Mouse (Mus musculus): ENCODE results near the gene Slc13a5.

Slc13a5 gene

DNA sequence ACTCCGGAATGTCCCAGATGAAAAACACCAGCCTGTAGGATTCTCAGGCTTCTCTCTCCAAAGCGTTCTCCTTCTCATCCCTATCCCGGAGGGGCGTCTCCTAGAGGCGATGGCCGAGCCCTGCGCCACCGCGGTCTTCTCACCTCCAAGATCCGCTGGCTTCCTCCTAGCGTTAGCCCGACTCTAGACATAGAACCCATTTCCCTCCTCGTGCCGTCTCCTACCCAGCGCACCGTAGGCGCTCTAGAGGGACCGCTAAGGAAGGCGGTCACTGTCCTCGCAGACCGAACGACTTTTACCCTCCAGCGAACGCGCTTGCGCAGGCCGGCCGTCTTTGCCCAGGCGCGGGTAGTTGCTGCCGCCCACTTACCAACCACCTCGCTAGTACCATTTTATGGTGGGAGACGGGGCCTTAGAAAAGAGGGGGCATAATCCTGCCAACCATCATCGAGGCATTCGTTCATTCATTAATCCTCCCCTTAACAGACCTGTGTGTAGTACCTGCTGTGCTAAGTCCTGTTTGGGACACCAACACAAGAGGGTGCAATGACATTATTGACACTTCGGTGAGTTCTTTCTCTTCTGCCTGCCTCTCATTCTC, at the start of gene Slc13a5:
TSS of gene Slc13a5 (minus strand) at position 263 of the 601 bp plus-strand sequence.
- peak; percentile 23 to 35 for DNase-seq

- DNase-seq, result peak in 1 of 2 experiments; percentile 15
Observed at GRCm38 (mm10) chr11:72314151-72314895, 47.3 kb upstream of the Slc13a5 start, which contains the start of gene Fbxo39. Fbxo39 (plus strand) TSS chr11:72314444.

DNA sequence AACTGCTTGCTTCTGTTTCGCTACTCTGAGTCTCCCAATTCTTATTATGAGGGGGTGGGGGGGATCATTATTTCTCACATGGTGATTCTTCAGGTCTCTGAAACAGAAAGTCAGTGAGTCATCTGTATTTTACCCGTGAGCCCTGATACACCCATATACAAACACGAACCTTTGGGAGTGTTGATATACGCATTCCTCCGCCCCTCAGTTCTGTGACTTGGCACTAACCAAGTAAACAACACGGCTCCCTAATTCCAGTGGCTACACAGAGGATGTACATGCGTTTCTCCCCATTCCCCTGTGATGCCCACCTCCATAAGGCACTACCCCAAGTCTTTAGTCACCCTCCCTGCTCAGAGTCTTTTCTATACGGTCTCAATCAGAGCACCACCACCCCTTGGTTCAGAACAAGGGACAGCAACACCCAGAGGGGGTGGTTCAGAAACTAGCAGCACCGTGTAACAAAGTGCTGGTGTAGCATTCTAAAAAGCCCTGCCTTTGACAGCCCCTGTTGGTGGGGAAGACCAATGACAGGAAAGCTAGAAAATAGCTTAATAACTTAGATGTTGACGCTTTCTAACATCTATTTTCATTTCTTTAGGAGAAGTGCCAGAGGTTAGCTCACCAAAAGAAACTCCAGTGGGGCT, 44.5 kb upstream of the Slc13a5 start:
- DNase-seq, result no peak

- DNase-seq, result no peak
Observed at GRCm38 (mm10) chr11:72310491-72310890, 43.5 kb upstream of the Slc13a5 start.

DNA sequence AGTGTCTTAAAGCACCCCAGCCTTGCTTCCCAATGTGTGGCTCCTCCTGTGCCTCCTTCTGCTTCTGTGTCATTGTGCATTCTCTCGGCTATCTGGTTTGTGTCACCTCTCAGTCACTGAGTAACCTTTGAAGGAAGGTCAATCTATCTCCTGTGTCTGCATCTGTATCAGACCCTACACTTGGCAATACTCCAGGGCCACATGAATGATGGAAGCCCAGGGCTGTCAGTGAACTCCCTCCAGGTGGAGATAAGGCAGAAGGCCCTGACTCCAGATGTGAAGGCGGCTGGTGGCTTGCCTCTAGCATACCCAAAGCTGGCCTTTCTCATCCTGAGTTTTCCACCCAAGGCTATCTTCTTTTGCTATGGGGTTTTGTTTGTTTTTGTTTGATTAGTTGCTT, 42.0 kb upstream of the Slc13a5 start:
- no peak for DNase-seq

DNA sequence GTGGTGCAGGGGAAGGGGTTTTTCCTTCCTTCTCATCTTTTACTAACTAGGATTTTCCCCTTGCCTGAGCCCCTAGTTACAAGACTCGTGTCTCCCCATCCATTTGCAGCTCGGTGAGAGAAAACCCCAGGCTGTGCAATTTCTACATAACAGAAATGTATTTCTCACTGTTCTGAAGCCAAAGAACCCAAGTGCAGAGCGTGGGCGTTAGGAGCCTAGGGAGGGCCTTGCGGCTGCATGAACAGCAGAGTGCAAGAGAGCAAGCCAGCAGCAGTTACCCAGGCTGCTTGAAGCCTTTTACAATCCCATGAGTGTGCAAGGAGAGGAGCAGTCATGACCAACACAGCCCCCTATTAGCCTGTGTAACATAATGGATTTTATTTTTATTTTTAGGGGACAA, 40.4 kb upstream of the Slc13a5 start:
- DNase-seq, result no peak

- peak; percentile 73 to 83 for DNase-seq
Observed at GRCm38 (mm10) chr11:72302230-72302629, 35.2 kb upstream of the Slc13a5 start.

- peak in 1 of 2 experiments; percentile 6 for DNase-seq
Observed at GRCm38 (mm10) chr11:72301334-72301733, 34.3 kb upstream of the Slc13a5 start, which contains the start of gene Xaf1. Xaf1 (plus strand) TSS chr11:72301629.

DNA sequence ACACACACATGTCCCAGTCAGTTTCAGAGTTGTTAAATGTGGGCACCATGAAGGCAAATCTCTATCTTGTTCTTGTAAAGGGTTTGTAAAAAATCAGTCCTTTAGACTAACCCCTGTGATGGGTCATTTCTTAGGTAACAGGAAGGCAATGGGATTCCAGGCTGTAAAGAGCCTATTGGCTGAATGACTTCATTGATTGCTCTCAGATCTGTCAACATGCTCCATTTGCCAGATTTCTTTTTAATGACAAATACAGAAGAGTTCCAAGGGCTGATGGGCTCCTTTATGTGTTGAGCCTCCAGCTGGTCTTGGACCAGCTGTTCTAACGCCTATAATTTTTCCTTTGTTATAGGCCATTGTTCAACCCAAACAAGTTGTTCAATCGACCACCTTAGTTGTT, 26.1 kb upstream of the Slc13a5 start:
- no peak for DNase-seq

GRCm38 (mm10) chr11:72287543-72287942, 20.5 kb upstream of the Slc13a5 start:
- no peak for DNase-seq

- DNase-seq, result no peak
Observed at GRCm38 (mm10) chr11:72287126-72287525, 20.1 kb upstream of the Slc13a5 start.

DNA sequence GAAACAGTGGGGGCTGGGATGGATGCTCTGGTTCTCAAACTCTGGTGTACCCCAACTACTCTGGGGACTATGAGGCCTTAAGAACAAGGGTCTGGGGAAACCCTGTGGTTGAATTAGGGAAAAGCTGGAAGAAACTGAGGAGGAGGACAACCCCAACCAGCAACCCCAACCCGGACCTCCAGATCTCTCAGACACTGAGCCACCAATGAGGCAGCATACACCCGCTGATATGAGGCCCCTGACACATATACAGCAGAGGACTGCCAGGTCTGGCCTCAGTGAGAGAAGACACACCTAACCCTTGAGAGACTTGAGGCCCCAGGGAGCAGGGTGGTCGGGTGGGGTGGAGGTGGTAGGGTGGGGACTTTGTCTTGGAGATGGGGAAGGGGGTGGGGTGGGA, 19.6 kb upstream of the Slc13a5 start:
- no peak for DNase-seq

GRCm38 (mm10) chr11:72285971-72286480, 19.0 kb upstream of the Slc13a5 start:
- no peak for DNase-seq

DNA sequence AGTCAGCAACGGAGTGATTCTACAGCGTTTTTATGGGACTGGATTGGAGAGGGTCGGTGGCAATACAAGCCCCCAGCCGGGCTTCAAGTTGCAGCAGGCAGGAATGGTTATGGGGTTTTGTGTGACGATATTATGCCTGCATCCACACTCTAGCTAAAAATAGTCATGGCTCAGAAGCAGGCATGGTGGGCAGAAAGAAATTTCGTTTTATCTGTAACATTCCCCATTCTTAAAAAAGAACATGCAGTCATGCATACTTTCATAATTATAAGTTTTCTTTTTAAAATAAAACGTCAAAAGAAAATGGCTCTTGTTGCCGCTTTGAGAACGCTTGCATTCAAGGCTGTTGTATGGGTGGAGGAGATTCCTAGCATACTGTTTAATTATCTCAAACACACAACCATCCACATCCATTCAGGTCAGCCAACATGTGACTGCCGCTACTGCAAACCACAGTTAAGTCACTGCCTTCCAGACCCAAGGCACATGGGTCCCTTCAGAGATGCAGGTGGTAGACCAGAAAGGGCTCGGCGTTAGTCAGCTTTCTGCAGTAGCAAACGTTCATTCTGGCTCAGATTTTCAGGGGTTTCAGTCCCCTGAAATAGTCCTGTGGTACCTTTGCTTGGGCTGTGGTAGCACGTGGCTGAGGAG, 17.6 kb upstream of the Slc13a5 start:
- DNase-seq, result no peak

- DNase-seq, result no peak
Observed at GRCm38 (mm10) chr11:72283486-72284224, 16.6 kb upstream of the Slc13a5 start.

DNA sequence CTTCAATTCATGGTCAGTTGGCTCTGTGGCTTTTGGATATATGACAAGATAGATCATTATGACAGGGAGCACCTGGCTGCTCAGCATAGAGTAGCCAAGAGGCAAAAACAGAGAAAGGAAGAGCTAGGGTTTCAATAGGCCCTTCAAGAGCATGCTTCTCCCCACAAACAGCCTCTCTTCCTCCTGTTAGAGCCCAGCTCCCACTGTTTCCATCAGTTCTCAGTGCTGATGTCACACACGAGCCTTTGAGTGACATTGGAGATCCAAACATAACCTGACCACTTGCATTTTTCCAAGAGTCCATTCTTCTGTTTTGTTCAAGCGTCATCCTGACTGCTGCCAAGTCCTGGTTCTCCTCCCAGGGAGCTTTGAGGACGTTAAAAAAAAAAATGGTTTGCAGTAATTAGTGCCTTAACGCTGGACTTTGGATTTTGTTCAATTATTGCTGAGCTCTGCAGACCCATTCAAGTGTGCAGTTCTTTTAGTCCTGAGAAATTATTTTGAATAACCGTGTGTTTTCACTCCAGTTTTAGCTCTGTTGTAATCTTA, 14.9 kb upstream of the Slc13a5 start:
- DNase-seq, result no peak

- no peak for DNase-seq
Observed at GRCm38 (mm10) chr11:72281143-72281851, 14.3 kb upstream of the Slc13a5 start.

- DNase-seq, result no peak
Observed at GRCm38 (mm10) chr11:72273341-72273740, 6.3 kb upstream of the Slc13a5 start.

DNA sequence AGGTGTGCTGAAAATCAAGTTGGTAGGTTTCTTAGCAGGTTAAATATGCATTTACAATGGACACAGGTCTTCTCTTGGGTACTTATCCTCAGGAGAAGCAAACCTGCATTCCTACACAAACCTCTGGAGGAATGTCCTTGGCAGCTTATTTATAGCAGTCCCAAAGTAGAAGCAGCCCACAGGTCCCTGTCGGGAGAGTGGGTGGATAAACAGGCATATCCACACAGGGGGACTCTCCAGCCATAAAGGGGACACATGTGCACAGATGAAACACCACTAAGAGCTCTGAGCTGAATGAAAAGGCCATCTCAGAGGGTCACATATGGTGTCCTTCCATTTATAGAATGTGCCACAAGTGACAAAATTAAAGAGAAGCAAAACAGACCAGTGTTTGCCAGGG, 4.7 kb upstream of the Slc13a5 start:
- no peak for DNase-seq

DNA sequence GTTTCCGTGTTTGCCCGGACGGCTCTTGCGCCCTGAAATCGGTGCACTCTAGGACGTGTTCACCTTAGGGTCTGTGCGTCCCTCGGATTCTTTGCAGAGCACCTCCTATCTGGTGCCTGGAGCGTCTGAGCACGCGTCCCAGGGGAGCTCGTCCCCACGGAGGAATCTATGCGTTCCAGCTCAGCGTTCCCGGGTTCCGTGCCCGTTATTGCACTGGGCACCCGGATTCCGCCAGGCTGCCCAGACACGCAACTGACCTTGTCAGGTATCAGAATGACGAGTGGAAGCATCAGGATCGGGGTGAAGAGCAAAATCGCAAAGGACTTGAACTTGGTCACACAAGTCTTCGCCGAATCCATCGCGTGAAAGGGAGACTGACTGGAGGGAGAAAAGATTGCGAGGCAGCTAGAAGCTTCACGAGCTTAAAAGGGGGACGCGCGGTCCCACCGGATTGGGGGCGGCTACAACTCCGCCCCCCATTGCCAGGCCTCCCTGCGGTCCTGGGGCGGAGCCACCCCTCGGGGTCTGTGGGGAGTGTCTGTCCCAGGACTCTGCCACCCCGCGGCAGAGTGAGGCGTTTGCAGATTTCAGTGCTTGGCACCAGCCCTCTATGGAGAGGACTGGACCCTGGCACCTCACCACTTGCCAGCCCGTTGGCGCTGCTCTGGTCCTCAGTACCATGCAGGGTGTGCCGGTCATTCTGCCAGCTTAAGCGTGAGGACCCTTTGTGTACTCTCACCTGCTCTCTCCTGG, 639 bp downstream of the Slc13a5 start:
- DNase-seq, result peak; percentile 42 to 67

DNA sequence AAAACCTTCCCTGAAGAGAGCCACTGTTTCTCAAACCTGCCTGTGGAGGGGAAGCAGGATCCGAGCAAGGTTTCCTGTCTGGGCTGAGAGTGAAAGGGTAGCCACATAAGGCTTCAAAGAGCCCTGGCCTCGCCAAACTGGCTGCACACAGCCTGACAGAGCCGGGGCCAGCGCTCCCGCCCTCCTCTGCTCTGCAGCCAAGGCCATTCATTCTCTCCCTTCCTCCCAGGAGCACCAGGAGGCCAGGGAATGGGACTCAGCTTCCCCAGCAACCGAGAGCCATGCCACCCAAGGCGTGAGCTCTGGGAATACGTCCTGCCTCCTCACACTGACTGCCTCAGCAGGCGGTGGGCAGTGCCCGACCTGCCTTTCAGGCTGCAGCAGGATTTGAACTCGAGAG, 1.5 kb downstream of the Slc13a5 start:
- DNase-seq, result peak; percentile 10 to 29
